8 mouse cellular contexts compared by ENCODE assay signal in the genomic region with DNA sequence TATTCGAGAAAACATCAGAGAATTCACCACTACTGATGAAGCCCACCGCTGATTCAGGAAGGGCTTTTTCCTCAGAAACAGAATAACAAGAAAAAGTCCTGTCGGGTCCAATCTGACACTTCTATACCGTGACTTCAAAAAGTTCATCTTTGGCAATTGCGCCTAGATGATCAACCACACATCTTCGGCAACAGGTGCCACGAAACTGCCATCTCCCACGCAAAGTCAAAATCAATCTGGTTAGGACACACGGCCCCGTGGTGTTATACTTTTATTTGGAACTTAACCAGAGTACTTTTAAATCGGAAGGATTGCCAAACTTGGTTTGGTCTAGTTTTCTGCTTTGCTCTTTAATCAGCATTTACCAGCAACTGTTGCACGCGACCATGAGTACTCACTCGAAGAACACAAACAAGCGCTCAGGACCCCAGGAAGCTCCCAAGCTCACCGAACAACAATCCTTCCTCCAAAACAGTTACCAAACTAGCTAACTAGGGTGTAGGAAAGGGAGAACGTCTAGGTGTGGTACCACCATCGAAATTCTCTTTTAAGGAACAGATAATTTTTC. TPM values are rescaled to one million over a fixed set of nuclear protein-coding genes. Genes with fewer than 3 reads are reported as not detected.
DNase-seq lines count a peak whose midpoint lies in the region; ATAC-seq and TF ChIP-seq lines count a peak whose summit lies in the region.

No protein-coding gene starts in this region.

- no peak for DNase-seq in left cerebral cortex, adult 2 months (ENCODE audit: extremely low spot score in 1 of 2, low spot score in 2 of 2)
- DNase-seq in left cerebral cortex, adult 8-10 months (ENCODE audit: low spot score in 2 of 2): no peak
- peak; percentile 28 for DNase-seq in embryonic facial prominence, embryonic 10.5 days (ENCODE audit: low spot score)
- DNase-seq in kidney, postnatal 0 days (ENCODE audit: low spot score): peak; percentile 57
- no peak for DNase-seq in layer of hippocampus, adult 11-12 months (ENCODE audit: low spot score)
- no peak for DNase-seq in left cerebral cortex, postnatal 36 days (ENCODE audit: low spot score in 2 of 2)
- DNase-seq in cerebellum, postnatal 36 days: no peak

- ATAC-seq in kidney, postnatal 0 days (replicated peaks; ENCODE audit: low FRiP score, low read depth): no peak
- no peak for ATAC-seq in neural tube, embryonic 12.5 days (ENCODE audit: low FRiP score, low read depth)

- peaks cover 21% of the 10 kb centered on the region for H3K4me1 ChIP-seq in embryonic facial prominence, embryonic 10.5 days
- H3K4me1 ChIP-seq in kidney, postnatal 0 days (replicated peaks; ENCODE audit: insufficient read depth, low read length): no peaks in the 10 kb centered on the region
- H3K4me1 ChIP-seq in neural tube, embryonic 12.5 days: peaks cover 16% of the 10 kb centered on the region

- peak overlapping the region; percentile 92; the same call in 1 of the 2 replicates for H3K27ac ChIP-seq in left cerebral cortex, adult 2 months
- peak overlapping the region; percentile 99 for H3K27ac ChIP-seq in embryonic facial prominence, embryonic 10.5 days (replicated peaks)
- peak overlapping the region; percentile 99 for H3K27ac ChIP-seq in kidney, postnatal 0 days
- no peak overlapping the region for H3K27ac ChIP-seq in neural tube, embryonic 12.5 days

- no peak for TF ChIP-seq CTCF in left cerebral cortex, adult 2 months (IDR thresholded peaks at IDR 0.05)
- TF ChIP-seq CTCF in kidney, postnatal 0 days (IDR thresholded peaks at IDR 0.05; ENCODE audit: low read depth): no peak

- no peaks in the 10 kb centered on the region for H3K9me3 ChIP-seq in embryonic facial prominence, embryonic 10.5 days
- H3K9me3 ChIP-seq in kidney, postnatal 0 days (replicated peaks; ENCODE audit: low read length): no peaks in the 10 kb centered on the region
- no peaks in the 10 kb centered on the region for H3K9me3 ChIP-seq in neural tube, embryonic 12.5 days

- intact Hi-C loops in left cerebral cortex, adult 2 months (cut with DNase I): no loop called here
- intact Hi-C loops in left cerebral cortex, postnatal 36 days (cut with DNase I): no loop called here

- no peaks in the 10 kb centered on the region for H3K27me3 ChIP-seq in embryonic facial prominence, embryonic 10.5 days (replicated peaks; ENCODE audit: low read depth, poor library complexity, severe bottlenecking)
- H3K27me3 ChIP-seq in kidney, postnatal 0 days (ENCODE audit: insufficient read depth, low read length): no peaks in the 10 kb centered on the region
- no peaks in the 10 kb centered on the region for H3K27me3 ChIP-seq in neural tube, embryonic 12.5 days (replicated peaks)

- H3K4me3 ChIP-seq in left cerebral cortex, adult 2 months: peak overlapping the region; percentile 82
- peak overlapping the region; percentile 89 for H3K4me3 ChIP-seq in embryonic facial prominence, embryonic 10.5 days
- H3K4me3 ChIP-seq in kidney, postnatal 0 days (replicated peaks; ENCODE audit: low read depth, low read length): peak overlapping the region; percentile 85
- peak overlapping the region; percentile 94 for H3K4me3 ChIP-seq in neural tube, embryonic 12.5 days

- WGBS in embryonic facial prominence, embryonic 10.5 days: 4% methylated on average over 18 of the region's 18 CpGs
- 2% methylated on average over 18 of the region's 18 CpGs for whole genome bisulfite sequencing in kidney, postnatal 0 days
- 3% methylated on average over 18 of the region's 18 CpGs for WGBS in neural tube, embryonic 12.5 days

- peaks cover 15% of the 10 kb centered on the region; the same call in 1 of the 2 replicates for H3K36me3 ChIP-seq in embryonic facial prominence, embryonic 10.5 days (replicated peaks)
- H3K36me3 ChIP-seq in kidney, postnatal 0 days (ENCODE audit: insufficient read depth, low read length): no peaks in the 10 kb centered on the region
- no peaks in the 10 kb centered on the region for H3K36me3 ChIP-seq in neural tube, embryonic 12.5 days

- H3K9ac ChIP-seq in kidney, postnatal 0 days (ENCODE audit: low read depth, low read length): peak overlapping the region; percentile 99
- H3K9ac ChIP-seq in neural tube, embryonic 12.5 days: peak overlapping the region; percentile 96

- H3K4me2 ChIP-seq in kidney, postnatal 0 days (ENCODE audit: low read length): peak overlapping the region; percentile 96
- peak overlapping the region; percentile 83 for H3K4me2 ChIP-seq in neural tube, embryonic 12.5 days (replicated peaks)

RNA-seq across cellular contexts. Expression of a gene that starts 1.6 kb away (rescaled TPM):
- total RNA-seq in left cerebral cortex, adult 2 months (2021): 10 to 100 TPM; 67.3 to 68.2 TPM
- 10 to 100 TPM; 62.9 to 76.6 (median 65.4) TPM for total RNA-seq in left cerebral cortex, adult 8-10 months (2022)
- 33.8 and 34.9 TPM in 2 replicates for polyA plus RNA-seq in embryonic facial prominence, embryonic 10.5 days (2016; fragmentation: Nextera tagmentation; extraction: Ambion mirVana)
- polyA plus RNA-seq in kidney, postnatal 0 days (2015; fragmentation: Nextera tagmentation; extraction: Ambion mirVana): 22.9 and 24.1 TPM in 2 replicates
- polyA plus RNA-seq in neural tube, embryonic 12.5 days (2016; fragmentation: Nextera tagmentation; extraction: Ambion mirVana): 35.6 and 42.0 TPM in 2 replicates
- total RNA-seq in left cerebral cortex, postnatal 36 days (2021): 10 to 100 TPM; 56.4 to 71.3 TPM

RNA-seq across cellular contexts. Expression of a gene that starts 58.9 kb away (rescaled TPM):
- 10 to 100 TPM; 22.8 to 24.4 TPM for total RNA-seq in left cerebral cortex, adult 2 months (2021)
- total RNA-seq in left cerebral cortex, adult 8-10 months (2022): 10 to 100 TPM; 24.6 to 25.7 (median 25.6) TPM
- 70.7 and 73.3 TPM in 2 replicates for polyA plus RNA-seq in embryonic facial prominence, embryonic 10.5 days (2016; fragmentation: Nextera tagmentation; extraction: Ambion mirVana)
- polyA plus RNA-seq in kidney, postnatal 0 days (2015; fragmentation: Nextera tagmentation; extraction: Ambion mirVana): 31.5 and 37.7 TPM in 2 replicates
- 57.2 and 60.6 TPM in 2 replicates for polyA plus RNA-seq in neural tube, embryonic 12.5 days (2016; fragmentation: Nextera tagmentation; extraction: Ambion mirVana)
- total RNA-seq in left cerebral cortex, postnatal 36 days (2021): 10 to 100 TPM; 22.9 to 27.6 TPM

Comparison
In these comparisons a context has a peak if more than half of its experiments do, and no peak if none do; other contexts are left out.
1. DNase-seq: peak in embryonic facial prominence, embryonic 10.5 days (single experiment) and kidney, postnatal 0 days (single experiment); none in left cerebral cortex, adult 2 months (0 of 2), left cerebral cortex, adult 8-10 months (0 of 2), layer of hippocampus, adult 11-12 months (single experiment), left cerebral cortex, postnatal 36 days (0 of 2) and cerebellum, postnatal 36 days (0 of 2).
2. Peak in every context shown above with its lines, with median percentiles within 50 percentile points of each other: H3K4me3 ChIP-seq.